Mouse (Mus musculus): Measurements from ENCODE around the gene Rad51. TPM values are rescaled to one million over a fixed set of nuclear protein-coding genes. Genes with fewer than 3 reads are reported as not detected.

Rad51 gene
- polyA plus RNA-seq, 1 experiment from 2014 or later = 48.1 TPM

DNA sequence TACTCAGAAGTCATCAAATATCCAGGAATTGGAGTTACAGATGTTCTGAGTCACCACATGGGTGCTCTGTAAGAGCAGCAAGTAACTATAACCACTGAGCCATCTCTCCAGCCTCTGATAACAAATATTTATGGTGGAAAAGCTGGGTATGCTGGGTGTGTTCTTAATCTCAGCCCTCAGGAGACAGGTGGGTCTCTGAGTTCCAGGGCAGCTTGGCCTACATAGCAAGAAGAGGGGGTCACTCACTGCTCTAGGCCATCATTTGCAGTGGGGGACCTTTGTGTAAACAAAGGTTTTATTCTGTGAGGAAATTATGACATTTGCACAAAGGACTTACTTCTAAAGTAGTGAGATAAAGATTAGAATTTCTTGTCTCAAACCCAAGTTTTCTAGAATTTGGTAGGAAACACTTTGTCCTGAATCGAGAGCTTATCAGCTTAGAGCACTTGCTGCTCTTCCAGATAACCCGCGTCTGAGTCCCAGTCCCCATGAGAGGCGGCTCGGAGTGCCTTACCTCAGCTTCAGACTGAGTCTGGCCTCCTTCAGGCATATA, 23.8 kb downstream of the Rad51 start:
- WGBS = 90% methylated on average over 5 of the region's 5 CpGs
- no peaks in the 10 kb centered on the region for H3K27me3 ChIP-seq (ENCODE audit: control insufficient read depth, insufficient read depth, low read length)
- ATAC-seq (ENCODE audit: low FRiP score) (no peak), DNase-seq (ENCODE audit: low spot score) (no peak)
- no peak overlapping the region for H3K27ac ChIP-seq (ENCODE audit: low read depth, low read length)
- H3K36me3 ChIP-seq (ENCODE audit: control insufficient read depth, insufficient read depth, low read length) = peaks cover 2% of the 10 kb centered on the region; the same call in 1 of the 2 replicates
- no peak overlapping the region for H3K4me2 ChIP-seq (replicated peaks; ENCODE audit: low read depth, low read length)
- no peak overlapping the region for H3K4me3 ChIP-seq (ENCODE audit: low read depth, low read length)
- no peaks in the 10 kb centered on the region for H3K4me1 ChIP-seq (replicated peaks; ENCODE audit: control insufficient read depth, insufficient read depth, low read length)
- H3K9me3 ChIP-seq (ENCODE audit: control insufficient read depth, low read length) = no peaks in the 10 kb centered on the region
- no peak overlapping the region for H3K9ac ChIP-seq (ENCODE audit: low read depth, low read length)

DNA sequence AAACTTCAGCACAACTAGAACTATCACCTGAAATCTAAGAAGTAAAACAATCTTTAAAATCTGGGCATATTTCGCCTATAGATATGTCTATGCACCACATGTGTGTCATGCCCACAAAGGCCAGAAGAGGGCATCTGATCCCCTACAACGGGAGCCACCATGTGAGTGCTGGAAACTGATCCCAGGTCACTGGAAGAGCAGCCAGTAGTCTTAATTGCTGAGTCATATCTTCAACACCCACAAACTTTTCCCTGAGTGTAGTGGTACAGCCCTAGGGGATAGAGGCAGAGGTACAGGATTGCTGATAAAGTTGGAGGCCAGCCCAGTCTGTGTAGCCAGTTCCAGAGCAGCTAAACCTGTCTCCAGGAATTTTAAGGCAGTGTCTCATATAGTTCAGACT, 32.6 kb downstream of the Rad51 start:
- Histone ChIP-seq H3K9me3 (ENCODE audit: control insufficient read depth, low read length) (no peaks in the 10 kb centered on the region), H3K4me2 (replicated peaks; ENCODE audit: low read depth, low read length) (no peak overlapping the region), H3K27me3 (ENCODE audit: control insufficient read depth, insufficient read depth, low read length) (no peaks in the 10 kb centered on the region), H3K27ac (ENCODE audit: low read depth, low read length) (no peak overlapping the region), H3K36me3 (ENCODE audit: control insufficient read depth, insufficient read depth, low read length) (peaks cover 19% of the 10 kb centered on the region), H3K4me3 (ENCODE audit: low read depth, low read length) (no peak overlapping the region), H3K9ac (ENCODE audit: low read depth, low read length) (no peak overlapping the region), H3K4me1 (replicated peaks; ENCODE audit: control insufficient read depth, insufficient read depth, low read length) (no peaks in the 10 kb centered on the region)
- peak; percentile 11 for DNase-seq (ENCODE audit: low spot score)
- ATAC-seq (ENCODE audit: low FRiP score) = no peak
- WGBS = 90% methylated on average over 2 of the region's 2 CpGs

DNA sequence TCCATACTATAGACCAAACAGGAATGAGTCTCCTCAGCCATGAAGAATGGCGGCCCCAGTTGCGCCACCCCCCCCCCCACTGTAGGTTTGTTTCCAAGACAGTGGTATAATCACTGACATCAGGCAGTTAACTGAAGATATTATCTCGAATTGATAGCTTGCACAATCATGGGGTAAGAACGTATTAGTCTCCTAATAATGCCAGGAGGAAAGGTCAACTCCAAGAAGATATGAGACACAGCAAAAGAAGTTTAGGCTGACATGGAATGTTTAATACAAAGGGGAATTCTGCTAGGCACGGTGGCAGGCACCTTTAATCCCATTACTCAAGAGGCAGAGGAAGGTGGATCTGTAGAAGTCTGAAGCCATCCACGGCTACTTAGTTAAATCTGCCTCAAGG, 33.8 kb downstream of the Rad51 start:
- Histone ChIP-seq H3K4me2 (replicated peaks; ENCODE audit: low read depth, low read length) (no peak overlapping the region), H3K27me3 (ENCODE audit: control insufficient read depth, insufficient read depth, low read length) (no peaks in the 10 kb centered on the region), H3K4me1 (replicated peaks; ENCODE audit: control insufficient read depth, insufficient read depth, low read length) (no peaks in the 10 kb centered on the region), H3K9me3 (ENCODE audit: control insufficient read depth, low read length) (no peaks in the 10 kb centered on the region), H3K27ac (ENCODE audit: low read depth, low read length) (no peak overlapping the region), H3K4me3 (ENCODE audit: low read depth, low read length) (no peak overlapping the region), H3K36me3 (ENCODE audit: control insufficient read depth, insufficient read depth, low read length) (peaks cover 17% of the 10 kb centered on the region), H3K9ac (ENCODE audit: low read depth, low read length) (no peak overlapping the region)
- 92% methylated on average over 6 of the region's 6 CpGs for WGBS
- no peak for DNase-seq (ENCODE audit: low spot score)
- ATAC-seq (ENCODE audit: low FRiP score) = no peak

DNA sequence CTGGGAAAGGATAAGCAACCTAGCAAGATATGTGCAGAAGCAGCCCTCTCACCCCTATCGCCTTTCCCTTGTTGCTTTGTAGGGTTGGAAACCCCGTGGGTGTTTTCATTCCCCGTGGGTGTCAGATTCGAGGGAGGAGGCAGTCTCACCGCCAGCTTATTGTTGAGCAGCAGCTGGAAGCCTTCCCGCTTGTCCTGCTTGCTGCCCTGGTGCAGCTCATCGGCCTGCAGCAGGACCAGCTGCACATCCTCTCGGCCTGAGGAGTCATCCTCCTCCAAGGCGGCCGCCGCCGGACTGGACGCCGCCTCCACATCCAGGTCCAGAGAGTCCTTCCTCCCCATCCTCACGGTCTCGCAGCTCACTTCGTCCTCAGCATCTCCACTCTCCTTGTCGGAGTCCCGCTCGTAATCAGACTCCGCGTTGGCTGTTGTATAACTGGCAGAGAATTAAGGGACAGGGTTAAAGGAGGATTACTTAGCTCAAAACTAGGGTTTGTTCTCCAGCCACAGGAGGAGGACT, 34.6 kb downstream of the Rad51 start:
- Histone ChIP-seq H3K36me3 (ENCODE audit: control insufficient read depth, insufficient read depth, low read length) (peaks cover 12% of the 10 kb centered on the region), H3K27me3 (ENCODE audit: control insufficient read depth, insufficient read depth, low read length) (no peaks in the 10 kb centered on the region), H3K9me3 (ENCODE audit: control insufficient read depth, low read length) (no peaks in the 10 kb centered on the region), H3K4me3 (ENCODE audit: low read depth, low read length) (no peak overlapping the region), H3K4me2 (replicated peaks; ENCODE audit: low read depth, low read length) (no peak overlapping the region), H3K9ac (ENCODE audit: low read depth, low read length) (no peak overlapping the region), H3K4me1 (replicated peaks; ENCODE audit: control insufficient read depth, insufficient read depth, low read length) (no peaks in the 10 kb centered on the region), H3K27ac (ENCODE audit: low read depth, low read length) (no peak overlapping the region)
- DNase-seq (ENCODE audit: low spot score) (no peak), ATAC-seq (ENCODE audit: low FRiP score) (no peak)
- 85% methylated on average over 22 of the region's 22 CpGs for WGBS

DNA sequence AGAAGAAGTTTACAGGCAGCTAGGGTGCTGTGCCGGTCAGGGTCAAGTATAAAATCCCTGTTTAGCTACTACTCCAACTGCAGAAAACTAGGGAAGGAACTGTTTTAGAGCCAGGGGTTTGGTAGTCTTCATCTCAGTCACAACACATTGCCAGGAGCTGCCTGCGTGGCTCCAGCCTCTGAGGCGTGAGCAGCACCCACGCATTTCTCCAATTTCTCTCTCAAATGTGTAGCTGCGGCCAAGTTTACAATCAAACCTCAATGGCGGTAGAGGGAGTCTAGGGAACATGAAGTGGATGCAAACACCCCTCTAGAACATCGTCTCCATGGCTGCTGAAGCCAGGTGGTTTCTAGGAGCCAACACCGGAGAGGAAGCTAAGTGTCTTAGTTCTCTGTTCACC, 35.2 kb downstream of the Rad51 start:
- no peak overlapping the region for H3K4me3 ChIP-seq (ENCODE audit: low read depth, low read length)
- DNase-seq (ENCODE audit: low spot score) (no peak), ATAC-seq (ENCODE audit: low FRiP score) (no peak)
- H3K36me3 ChIP-seq (ENCODE audit: control insufficient read depth, insufficient read depth, low read length) = peaks cover 12% of the 10 kb centered on the region
- no peaks in the 10 kb centered on the region for H3K4me1 ChIP-seq (replicated peaks; ENCODE audit: control insufficient read depth, insufficient read depth, low read length)
- no peaks in the 10 kb centered on the region for H3K27me3 ChIP-seq (ENCODE audit: control insufficient read depth, insufficient read depth, low read length)
- WGBS = 94% methylated on average over 8 of the region's 8 CpGs
- H3K4me2 ChIP-seq (replicated peaks; ENCODE audit: low read depth, low read length) = no peak overlapping the region
- H3K9me3 ChIP-seq (ENCODE audit: control insufficient read depth, low read length) = no peaks in the 10 kb centered on the region
- H3K27ac ChIP-seq (ENCODE audit: low read depth, low read length) = no peak overlapping the region
- H3K9ac ChIP-seq (ENCODE audit: low read depth, low read length) = no peak overlapping the region

DNA sequence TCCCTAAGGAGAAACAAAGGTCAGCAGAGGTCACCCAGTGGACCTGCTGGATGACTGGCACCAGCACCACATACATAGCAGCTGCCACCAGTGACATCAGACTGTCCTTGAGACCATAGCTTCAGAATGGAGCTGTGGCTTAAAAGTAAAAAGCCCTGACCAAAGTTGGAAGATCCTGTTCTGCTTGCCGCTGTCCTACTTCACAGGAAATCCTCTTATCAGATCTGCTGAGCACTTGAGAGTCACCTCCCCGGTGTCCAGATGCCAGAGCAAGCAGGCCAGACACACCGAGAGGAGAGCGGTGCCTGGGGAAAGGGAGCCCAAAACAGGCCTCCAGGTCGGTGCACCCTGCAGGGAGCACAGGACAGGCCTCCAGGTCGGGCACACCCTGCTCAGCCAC, 39.7 kb downstream of the Rad51 start:
- no peaks in the 10 kb centered on the region for H3K9me3 ChIP-seq (ENCODE audit: control insufficient read depth, low read length)
- H3K27ac ChIP-seq (ENCODE audit: low read depth, low read length) = no peak overlapping the region
- H3K4me3 ChIP-seq (ENCODE audit: low read depth, low read length) = no peak overlapping the region
- H3K27me3 ChIP-seq (ENCODE audit: control insufficient read depth, insufficient read depth, low read length) = no peaks in the 10 kb centered on the region
- 89% methylated on average over 6 of the region's 6 CpGs for WGBS
- DNase-seq (ENCODE audit: low spot score) = no peak
- no peak for ATAC-seq (ENCODE audit: low FRiP score)
- no peak overlapping the region for H3K4me2 ChIP-seq (replicated peaks; ENCODE audit: low read depth, low read length)
- H3K36me3 ChIP-seq (ENCODE audit: control insufficient read depth, insufficient read depth, low read length) = no peaks in the 10 kb centered on the region
- H3K9ac ChIP-seq (ENCODE audit: low read depth, low read length) = no peak overlapping the region
- H3K4me1 ChIP-seq (replicated peaks; ENCODE audit: control insufficient read depth, insufficient read depth, low read length) = no peaks in the 10 kb centered on the region

DNA sequence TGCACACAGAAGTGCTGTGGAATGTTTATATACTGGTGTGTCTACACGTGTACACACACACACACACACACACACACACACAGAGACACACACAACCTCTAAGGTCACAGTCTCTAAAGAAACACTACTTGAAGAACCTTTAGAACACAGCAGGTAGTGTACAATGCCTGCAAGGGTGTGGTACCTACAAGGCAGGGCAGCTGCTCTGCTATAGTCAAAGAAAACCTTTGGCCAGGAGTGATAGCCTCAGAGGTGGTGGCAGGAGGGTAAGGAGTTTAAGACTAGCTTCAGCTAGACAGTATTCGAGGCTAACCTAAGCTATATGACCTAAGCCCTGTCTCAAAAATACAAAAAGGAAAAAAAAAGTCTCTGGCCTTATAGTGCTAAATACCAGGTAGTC, 42.1 kb downstream of the Rad51 start:
- H3K9ac ChIP-seq (ENCODE audit: low read depth, low read length) = no peak overlapping the region
- no peak for ATAC-seq (ENCODE audit: low FRiP score)
- H3K9me3 ChIP-seq (ENCODE audit: control insufficient read depth, low read length) = no peaks in the 10 kb centered on the region
- H3K4me2 ChIP-seq (replicated peaks; ENCODE audit: low read depth, low read length) = no peak overlapping the region
- H3K27ac ChIP-seq (ENCODE audit: low read depth, low read length) = no peak overlapping the region
- no peak for DNase-seq (ENCODE audit: low spot score)
- WGBS = 96% methylated on average over 2 of the region's 2 CpGs
- no peak overlapping the region for H3K4me3 ChIP-seq (ENCODE audit: low read depth, low read length)
- H3K36me3 ChIP-seq (ENCODE audit: control insufficient read depth, insufficient read depth, low read length) = no peaks in the 10 kb centered on the region
- no peaks in the 10 kb centered on the region for H3K4me1 ChIP-seq (replicated peaks; ENCODE audit: control insufficient read depth, insufficient read depth, low read length)
- no peaks in the 10 kb centered on the region for H3K27me3 ChIP-seq (ENCODE audit: control insufficient read depth, insufficient read depth, low read length)

DNA sequence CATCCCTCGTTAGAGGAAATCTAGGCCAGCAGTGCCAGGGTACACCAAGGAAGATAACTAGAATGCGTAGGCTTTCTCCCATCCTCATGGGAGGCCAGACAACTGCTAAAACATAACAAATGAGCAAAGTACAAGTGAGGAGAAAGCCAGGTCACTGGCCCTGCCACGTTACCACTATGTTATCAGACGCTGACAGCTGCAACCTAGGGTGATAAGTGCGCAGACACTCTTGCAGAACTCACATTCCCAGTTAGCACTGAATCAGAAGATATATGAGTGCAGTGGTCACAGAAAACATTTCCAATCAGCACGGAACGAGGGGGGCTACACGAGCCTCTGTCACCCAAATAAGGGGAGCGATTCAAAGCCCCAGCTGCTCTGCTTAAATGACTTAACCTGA, 42.8 kb downstream of the Rad51 start:
- no peak overlapping the region for H3K9ac ChIP-seq (ENCODE audit: low read depth, low read length)
- no peaks in the 10 kb centered on the region for H3K4me1 ChIP-seq (replicated peaks; ENCODE audit: control insufficient read depth, insufficient read depth, low read length)
- no peaks in the 10 kb centered on the region for H3K27me3 ChIP-seq (ENCODE audit: control insufficient read depth, insufficient read depth, low read length)
- no peaks in the 10 kb centered on the region for H3K9me3 ChIP-seq (ENCODE audit: control insufficient read depth, low read length)
- no peak overlapping the region for H3K27ac ChIP-seq (ENCODE audit: low read depth, low read length)
- no peak for ATAC-seq (ENCODE audit: low FRiP score)
- H3K4me3 ChIP-seq (ENCODE audit: low read depth, low read length) = no peak overlapping the region
- H3K36me3 ChIP-seq (ENCODE audit: control insufficient read depth, insufficient read depth, low read length) = no peaks in the 10 kb centered on the region
- no peak for DNase-seq (ENCODE audit: low spot score)
- no peak overlapping the region for H3K4me2 ChIP-seq (replicated peaks; ENCODE audit: low read depth, low read length)
- 87% methylated on average over 9 of the region's 9 CpGs for WGBS

DNA sequence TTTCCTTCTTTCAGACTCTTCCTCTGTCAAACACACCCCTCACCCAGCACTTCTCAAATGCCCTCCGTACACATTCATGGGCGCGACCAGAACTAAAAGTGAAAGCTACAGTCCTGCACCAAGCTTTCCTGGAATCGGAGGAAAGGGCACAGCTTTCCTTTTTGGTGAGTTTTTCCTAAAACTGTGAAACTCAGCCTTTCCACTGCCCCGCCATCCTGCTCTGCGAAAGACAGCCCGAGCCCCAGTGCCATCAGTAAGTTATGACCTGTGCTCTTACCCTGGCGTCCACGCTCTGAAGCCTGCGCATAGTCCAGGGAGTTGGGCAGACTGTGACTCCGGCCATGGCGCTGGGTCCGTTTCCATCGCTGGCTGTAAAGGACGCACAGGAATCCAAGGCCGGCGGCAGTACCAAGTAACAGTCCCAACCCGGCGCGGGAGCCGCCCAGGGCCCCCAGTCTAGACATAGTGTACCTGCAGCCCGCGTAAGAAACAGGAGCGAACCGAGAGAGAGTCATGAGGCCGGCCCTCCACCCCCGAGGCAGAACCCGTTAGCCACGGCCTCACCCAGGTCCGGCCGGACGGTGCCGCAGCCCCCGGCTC, 43.6 kb downstream of the Rad51 start:
- Histone ChIP-seq H3K4me2 (replicated peaks; ENCODE audit: low read depth, low read length) (peak overlapping the region; percentile 92), H3K27me3 (ENCODE audit: control insufficient read depth, insufficient read depth, low read length) (no peaks in the 10 kb centered on the region), H3K36me3 (ENCODE audit: control insufficient read depth, insufficient read depth, low read length) (no peaks in the 10 kb centered on the region), H3K4me3 (ENCODE audit: low read depth, low read length) (peak overlapping the region; percentile 99), H3K27ac (ENCODE audit: low read depth, low read length) (0 out of 2 replicates have a peak overlapping the region, but pooled peaks have one; percentile 17), H3K4me1 (replicated peaks; ENCODE audit: control insufficient read depth, insufficient read depth, low read length) (no peaks in the 10 kb centered on the region), H3K9ac (ENCODE audit: low read depth, low read length) (peak overlapping the region; percentile 90), H3K9me3 (ENCODE audit: control insufficient read depth, low read length) (no peaks in the 10 kb centered on the region)
- WGBS = 8% methylated on average over 33 of the region's 34 CpGs
- ATAC-seq (ENCODE audit: low FRiP score) = peak; percentile 48; the same call in 1 of the 2 replicates
- DNase-seq (ENCODE audit: low spot score) = no peak
